Mouse (Mus musculus) cerebellum, postnatal 25 days (tissue): ENCODE data around the gene Hck.

Experiments
- DNase-seq, 2 experiments: peaks; one replicate each; pipeline ENCODE4 v3.0.0; 2021; ENCODE audit warnings: mixed read lengths in 2 of 2

Gene Hck

DNA sequence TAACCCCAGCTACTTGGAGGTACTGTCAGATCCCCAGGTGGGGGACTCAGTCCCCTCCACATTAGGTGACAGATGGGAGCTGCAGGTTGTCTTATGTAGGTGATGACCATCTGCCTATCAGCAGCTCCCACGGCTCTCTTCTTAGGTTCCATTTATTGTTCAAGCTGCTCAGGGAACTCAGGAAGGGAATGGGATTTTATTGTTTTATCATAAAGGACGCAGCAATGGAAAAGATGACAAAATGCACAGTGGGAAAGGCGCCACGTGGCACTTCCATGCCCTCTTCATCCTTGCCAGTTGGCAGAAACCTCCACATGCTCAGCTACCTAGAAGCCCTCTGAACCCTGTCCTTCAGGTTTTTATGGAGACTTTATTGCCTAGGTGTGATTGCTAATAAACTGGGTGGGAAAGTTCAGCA is 44.8 kb downstream of the Hck start:
- peak; percentile 63 to 69 for DNase-seq

DNA sequence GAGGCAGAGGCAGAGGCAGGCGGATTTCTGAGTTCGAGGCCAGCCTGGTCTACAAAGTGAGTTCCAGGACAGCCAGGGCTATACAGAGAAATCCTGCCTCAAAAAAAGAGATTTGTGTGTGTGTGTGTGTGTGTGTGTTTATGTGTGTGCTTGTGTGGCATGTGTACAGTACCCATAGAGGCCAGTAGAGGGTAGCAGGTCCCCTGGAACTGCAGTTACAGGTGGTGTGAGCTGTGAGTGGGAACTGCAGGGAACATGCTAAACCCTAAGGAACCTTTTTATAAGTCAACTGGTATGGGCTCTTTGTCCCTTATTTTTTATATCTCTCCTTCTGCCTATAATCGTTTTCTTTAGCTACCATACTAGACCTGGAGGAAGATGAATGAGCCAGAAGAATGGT is 49.0 kb downstream of the Hck start:
- peak in 1 of 2 experiments; percentile 23 for DNase-seq

DNA sequence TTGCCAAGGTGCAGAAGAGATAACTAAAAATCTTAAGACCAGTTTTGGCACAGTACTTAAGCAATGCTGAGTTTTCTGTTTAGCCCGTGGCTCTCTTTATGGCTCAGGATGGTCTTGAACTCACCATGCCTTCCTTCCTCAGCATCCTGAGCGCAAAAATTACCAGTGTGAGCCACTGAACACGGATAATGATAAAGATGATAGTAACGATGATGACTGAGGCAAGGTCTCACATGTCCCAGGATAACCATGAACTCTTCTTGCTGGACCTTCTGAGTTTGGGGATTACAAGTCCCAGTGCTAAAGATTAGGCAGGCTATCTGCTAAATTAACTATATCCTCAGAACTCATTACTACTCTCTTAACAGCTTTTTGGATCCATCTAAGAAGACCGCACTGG is 51.9 kb downstream of the Hck start:
- DNase-seq: no peak

DNA sequence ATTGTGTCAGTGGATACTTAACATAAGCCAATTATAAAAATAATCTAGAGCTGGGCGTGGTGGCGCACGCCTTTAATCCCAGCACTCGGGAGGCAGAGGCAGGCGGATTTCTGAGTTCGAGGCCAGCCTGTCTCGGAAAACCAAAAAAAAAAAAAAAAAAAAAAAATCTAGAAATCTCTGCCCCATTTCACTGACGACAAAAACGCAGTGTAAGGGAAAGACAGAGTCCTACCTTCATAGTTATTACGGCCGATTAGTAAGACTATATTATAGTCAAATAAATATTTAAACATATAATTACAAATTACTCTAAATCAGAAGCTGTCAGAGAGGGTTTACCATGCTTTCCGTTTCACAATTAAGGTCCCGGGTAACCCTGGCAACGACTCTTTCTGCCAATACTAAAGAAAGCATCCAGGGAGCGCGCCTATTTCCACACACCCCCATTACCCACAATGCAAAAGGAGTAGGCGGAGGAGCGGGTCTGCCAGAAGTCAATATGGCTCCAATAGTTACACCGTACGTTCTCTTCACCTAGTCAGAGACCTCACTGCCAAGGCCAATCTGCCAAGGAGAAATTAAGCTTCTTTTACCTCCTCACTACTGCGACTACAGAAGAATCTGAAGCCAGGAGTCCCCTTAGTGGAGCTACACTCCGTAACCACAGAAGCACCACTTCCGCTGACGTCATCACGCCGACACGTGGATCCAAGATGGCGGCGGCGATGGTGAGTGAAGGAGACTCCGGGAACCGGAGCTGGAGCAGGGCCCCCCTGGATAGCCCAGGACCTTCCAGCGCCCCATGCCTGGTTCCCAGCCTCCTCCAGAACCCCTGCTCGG is 52.8 kb downstream of the Hck start, which contains the start of gene Tm9sf4:
TSS of gene Tm9sf4 (plus strand) at position 460 of the 840 bp plus-strand sequence.
- peak; percentile 94 to 95 for DNase-seq

DNA sequence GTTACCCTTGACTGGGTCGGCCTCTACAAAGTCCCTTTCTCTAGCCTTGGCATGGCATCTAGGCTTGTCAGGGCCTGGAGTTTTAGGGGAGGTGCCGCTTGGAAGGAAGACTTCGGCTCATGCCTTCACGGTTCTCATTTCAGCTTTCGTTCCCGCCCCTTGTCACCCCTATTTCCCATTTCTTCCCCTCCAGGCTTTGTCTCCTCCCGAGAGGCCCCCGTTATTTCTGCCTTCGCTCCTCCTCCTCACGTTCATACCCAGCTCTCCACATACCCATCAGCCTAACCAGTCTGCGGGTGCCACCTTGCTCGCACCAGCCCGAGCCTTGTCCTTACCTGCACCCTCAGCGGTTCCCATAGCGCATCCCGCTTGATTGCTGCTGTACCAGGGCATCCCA is 53.4 kb downstream of the Hck start:
- DNase-seq: peak in 1 of 2 experiments; percentile 40

DNA sequence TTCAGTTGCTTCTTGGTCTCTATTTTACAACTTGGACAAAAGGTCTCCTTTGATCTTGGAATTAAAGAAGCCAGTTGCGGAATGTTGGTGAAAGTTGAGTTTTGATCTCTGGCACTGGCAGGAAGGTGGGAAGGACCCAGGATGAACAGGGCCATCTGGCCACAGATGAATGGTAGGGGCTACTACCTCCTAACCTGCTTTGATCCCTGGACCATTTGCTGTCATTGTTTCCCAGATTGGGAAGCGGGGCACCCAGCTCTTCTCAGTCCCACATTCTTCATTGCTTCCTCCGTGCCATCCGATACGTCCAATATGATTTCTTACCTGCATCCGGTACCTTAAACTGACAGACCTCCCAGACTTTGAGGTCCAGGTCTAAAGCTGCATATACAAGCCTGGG is 58.9 kb downstream of the Hck start:
- no peak for DNase-seq

DNA sequence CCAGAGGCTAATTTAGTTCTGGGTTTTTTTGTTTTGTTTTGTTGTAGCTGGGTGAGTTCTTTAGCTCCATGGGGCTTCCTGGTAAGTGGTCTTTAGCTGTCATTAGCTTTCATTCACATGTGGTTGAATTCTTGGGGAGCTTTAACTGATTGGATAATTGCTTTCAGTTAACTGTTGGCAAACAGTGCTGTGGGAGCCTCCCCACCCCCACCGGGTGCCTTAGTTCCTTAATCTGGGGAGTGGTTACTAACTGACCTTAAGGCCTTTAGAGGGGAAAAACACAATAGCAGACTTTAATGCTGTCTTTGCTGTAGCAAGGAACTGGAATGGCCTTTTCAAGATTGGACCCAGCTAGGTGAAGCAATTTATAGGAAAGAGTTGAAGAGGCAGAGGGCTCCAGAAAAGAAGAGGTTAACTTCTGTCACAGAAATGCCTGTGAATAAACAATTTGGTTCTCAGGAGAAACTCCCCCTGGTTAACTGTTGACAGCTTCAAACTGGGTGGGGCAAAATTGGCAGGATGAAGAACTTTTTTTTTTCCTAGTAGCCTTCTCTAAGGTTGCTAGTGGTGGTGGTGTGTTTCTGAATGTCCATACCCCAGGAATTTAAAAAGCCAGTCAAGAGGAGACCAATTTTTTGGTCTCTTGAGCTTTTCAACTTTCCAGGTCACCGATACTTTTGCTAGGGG is 60.0 kb downstream of the Hck start:
- DNase-seq: no peak

DNA sequence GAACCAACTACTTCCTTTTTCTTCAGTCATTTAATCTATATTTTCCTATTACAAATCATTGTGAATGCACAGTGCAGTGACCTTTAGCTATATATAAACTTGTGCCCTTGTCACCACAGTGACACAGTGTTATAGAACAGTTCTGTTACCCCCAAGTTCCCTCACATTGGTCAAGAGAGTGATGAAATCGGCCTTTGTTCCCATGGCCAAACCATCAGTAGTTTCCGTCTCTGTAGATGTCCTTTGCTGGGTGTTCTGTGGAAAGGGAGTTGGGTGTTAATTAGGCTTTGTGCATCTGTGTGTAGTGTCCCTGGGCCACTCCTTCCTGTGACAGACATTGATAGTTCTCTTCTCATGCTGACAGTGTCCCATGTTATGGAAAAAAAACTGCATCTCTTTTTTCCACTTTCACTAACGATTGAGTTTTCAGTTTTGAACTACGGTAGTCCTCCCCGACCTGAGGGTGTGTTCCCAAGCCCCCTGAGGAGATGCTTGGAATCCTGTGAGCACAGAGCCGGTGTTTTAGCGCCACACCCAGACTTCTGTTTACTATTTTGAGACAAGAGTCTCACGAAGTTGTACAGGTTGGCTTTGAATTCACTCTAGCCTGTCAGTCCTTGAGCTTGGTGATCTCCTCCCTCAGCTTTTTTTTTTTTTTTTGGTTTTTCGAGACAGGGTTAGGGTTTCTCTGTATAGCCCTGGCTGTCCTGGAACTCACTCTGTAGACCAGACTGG is 62.4 kb downstream of the Hck start:
- no peak for DNase-seq

DNA sequence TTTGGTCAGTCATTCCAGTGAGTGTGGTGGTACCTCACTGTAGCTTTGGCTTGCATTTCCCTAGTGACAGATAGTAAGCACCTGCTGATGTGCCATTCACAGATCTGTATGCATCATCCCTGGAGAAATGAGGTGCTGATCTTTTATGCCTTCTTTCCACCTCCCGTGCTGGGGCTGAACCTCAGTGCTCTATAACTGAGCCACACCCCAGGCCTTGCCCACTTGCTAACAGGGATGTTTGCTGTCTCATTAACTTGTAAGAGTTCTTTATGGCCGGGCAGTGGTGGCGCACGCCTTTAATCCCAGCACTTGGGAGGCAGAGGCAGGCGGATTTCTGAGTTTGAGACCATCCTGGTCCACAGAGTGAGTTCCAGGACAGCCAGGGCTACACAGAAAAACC is 63.7 kb downstream of the Hck start:
- no peak for DNase-seq

DNA sequence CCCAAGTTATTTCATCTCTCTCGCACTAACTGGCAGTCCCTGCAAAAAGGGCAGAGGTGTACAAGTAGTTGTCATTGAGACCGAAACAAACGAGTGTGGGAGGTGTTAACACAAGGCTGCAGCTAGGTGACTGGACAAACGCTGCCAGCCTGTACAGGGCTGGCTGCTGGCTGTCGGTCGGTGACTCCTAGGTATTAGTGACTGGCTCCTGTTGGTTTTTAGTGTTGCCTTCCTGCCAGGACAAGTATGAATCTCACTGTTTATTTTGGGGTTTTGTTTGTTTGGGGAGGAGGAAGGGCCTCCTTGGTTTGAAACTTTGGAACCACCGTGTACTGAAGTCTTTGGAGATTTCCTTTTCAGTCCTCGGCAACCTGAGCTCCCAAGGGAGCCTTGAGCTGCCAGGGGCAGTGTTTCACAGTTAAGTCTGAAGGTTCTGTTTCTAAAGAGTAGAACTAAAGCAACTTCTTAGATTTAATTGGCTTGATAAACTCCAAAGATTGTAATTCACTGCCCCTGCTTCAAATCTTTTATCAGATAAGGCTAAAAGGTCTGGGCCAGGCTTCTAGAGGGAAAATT is 67.8 kb downstream of the Hck start:
- DNase-seq: no peak

DNA sequence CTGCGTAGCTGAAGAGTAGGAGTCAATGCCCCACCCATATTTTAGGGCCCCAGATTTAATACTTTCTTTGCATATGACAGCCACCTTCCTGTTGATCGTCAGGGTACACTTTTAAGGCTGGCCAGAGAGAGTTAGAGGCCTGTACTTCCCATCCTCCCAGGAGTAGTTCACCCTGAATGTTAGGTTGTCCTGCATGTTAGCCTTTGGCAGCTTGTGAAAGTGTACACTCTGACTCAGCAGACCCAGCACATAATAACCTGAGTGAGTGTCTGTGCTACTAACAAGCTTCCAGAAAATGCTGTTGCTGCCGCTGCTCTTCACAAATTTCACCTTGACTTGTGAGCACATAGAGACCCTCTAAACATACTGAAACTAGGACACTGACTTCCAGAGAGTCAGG is 68.9 kb downstream of the Hck start:
- DNase-seq: no peak

DNA sequence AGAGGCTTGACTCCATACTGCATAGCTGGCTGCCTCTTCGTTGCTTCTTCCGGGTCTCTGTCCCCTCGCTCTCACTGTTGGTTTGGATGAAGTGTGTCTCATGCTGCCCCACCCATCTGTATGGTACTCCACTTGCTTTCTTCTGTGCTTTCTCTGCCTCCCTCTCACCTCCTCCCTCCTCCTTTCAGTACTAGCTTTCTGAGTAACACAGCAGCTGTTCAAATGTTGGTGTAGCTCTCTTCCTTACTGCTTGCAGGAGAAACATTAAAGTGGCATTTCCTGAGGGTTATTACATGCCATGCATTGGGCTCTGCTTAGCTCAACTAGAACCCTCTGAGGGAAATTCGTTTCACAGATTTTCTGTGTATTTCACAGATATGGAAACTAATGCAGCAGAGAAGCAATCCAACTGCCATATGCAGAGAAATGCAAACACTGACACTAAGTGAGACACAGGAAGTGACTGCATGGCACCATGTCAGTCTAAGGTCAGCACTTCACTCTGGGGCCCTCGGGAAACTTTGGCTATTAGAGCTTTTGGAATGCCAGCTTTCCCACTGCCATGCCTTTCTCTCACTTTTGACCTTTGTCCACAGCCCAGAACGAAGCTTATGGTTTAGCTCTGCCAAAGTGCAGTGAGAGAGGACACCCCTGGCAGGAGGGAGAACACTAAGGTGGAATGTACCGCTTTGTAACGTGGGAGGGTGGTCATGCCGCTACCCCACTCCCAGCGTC is 71.0 kb downstream of the Hck start:
- DNase-seq: no peak

DNA sequence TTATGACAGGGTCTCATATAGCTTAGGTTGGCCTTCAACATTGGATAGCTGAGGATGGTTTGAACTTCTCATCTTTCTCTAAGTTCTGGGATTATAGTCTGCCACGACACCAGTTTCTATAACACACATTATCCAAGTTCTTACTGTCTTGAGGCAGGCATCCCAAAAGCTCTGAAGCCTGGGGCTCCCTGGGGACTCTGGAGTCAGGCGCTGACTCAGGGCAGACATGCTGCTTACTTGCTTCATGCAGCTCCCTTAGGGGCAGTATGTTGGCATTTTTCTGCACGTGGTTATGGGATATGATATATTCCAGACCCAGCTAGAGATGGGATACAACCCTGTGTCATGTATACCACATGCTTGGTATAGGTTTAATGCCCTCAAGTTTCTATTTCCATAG is 71.7 kb downstream of the Hck start:
- no peak for DNase-seq

DNA sequence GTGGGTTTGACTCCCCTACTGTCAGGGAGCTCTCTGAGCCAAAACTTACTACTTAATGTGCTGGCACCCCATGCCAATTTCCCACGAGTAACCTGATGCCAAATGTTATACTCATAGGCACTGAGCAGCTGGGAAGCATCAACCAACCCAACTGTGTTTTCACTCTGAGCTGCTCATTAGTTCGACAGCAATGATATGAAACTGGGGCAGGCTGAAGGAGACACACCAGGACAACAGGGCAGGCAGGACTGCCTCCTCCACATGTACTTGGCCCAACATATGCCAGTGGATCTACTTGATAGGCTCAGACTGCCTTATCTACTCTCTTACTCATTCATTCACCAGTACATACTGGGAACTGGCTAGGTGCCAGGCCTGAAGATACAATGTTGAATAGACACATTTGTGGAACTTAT is 77.9 kb downstream of the Hck start:
- peak in 1 of 2 experiments; percentile 39 for DNase-seq

DNA sequence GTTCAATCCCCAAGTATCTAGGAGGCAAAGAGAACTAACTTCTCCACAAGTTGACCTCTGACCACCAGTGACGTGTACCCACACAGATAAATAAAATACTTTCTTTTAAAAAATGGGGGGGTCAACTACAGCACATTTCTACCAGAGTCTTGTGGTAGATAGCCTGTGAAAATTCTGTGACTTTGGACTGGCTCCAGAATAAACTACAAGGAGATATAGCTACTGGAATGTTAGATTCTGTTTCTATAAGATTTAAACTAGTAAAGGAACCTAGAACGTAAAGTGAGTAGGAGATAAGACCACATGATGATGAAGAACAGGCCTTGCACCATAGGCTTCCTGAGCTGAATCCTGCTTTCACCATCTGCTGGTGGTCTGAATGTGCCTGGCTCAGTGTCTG is 79.6 kb downstream of the Hck start:
- DNase-seq: no peak

DNA sequence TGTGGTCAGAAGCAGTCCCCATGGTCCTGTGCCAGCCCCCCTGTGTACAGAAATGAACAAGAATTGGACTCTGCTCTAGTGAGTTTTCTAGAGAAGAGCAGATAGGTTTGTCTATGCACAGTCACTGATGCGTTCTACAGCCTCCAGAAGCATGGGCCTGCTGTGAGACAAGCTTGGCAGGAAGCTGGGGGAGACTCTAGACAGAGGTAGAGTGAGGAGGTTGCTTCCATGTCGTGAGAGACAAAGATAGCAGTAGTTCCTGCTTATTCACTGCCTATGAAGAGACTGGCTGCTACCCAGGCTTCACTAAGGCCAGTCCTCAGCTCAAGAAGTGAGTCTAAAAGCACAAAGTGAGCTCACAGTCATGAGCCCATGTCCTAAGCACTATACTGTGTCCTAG is 83.0 kb downstream of the Hck start:
- DNase-seq: no peak

DNA sequence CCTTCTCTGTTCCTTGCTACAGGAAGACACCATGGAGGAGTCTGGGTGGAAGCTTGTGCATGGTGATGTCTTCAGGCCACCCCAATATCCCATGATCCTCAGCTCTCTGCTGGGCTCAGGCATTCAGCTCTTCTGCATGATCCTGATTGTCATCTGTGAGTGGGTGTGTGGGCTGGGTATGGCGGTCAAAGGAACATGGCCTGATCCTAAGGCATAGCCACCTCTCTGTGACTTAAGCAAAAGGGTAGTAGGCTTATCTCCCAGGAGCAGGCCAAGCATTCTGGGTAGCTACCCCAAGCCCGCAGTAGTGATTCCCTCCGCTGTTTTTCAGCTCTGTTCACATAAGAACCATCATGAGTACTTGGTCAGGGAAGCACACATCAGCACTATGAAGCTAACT is 86.0 kb downstream of the Hck start:
- no peak for DNase-seq

DNA sequence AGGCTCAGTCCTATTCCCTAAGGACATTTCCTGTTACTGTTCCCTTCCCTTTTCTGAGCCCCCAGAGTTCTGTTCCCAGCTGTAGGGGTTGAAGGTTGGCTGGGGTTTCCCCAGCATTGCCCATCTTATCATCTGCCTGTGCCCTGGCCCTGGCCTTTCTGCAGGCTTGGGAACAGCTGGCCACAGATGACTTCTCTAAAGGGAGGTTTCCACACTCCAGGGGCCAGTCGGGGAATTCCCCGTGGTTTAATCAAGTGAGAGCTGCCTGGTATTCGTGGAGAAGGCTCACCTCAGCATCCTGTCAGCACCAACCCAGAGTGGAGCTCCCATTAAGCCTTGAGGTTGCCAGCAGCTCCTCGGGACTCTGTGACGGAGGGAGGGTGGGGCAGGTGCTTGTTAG is 90.2 kb downstream of the Hck start:
- DNase-seq: no peak

DNA sequence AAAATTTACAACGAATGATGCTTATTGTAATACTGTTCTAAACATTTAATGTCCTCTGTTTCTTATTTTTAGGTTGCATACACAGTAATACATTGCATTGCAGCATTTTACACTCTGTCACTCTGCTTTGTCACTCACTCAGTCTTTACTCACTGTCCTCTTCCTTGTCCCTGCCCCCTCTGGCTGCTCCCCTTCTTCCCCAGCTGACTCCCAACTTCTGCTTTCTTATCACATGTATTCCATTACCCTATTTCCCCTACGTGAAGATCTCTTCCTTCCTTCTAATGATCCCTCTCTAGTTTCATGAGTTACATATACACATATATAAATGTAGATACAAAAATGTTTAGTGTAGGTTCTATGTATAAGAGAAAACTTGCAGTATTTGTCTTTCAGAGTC is 90.8 kb downstream of the Hck start:
- no peak for DNase-seq
